Mouse (Mus musculus) liver, embryonic 14.5 days (tissue): ENCODE data around the gene Immt.

Experiments
- CTCF ChIP-seq: IDR thresholded peaks from 2 replicates; pipeline ENCODE4 v1.5.1; 2016; ENCODE audit warnings: antibody characterized with exemption, low read depth, control low read depth
- EP300 ChIP-seq: IDR thresholded peaks from 2 replicates; pipeline ENCODE4 v1.6.1; 2016; ENCODE audit warnings: antibody characterized with exemption, low read depth

DNA sequence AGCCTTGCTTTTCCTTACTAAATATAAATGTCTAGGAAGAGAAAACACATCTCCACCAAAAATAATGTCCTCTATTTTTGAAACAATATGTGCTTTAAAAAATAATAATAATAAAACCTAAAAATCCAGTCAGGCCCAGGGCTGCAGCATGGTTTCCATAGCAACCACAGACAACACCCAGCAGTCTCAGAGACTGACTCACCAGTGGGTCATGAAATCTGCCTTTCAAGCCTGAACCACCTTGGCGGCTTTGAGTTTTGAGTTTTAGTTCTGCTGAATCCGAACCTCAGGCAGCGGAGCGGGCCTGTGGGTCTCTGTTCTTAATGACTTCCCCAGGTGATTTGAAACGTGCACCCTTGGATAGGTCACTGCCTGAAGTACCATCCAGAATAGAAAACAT is 48.0 kb upstream of the Immt start:
- TF ChIP-seq CTCF (no peak), EP300 (no peak)
